Mouse (Mus musculus) embryonic facial prominence, embryonic 14.5 days (tissue): ENCODE data around the gene Cers4. TPM values are rescaled to one million over a fixed set of nuclear protein-coding genes. Genes with fewer than 3 reads are reported as not detected.

Experiments used
- ATAC-seq: fragments of 200-750 bp; cut with Nextera tagmentation; 2 replicates; pipeline ENCODE4 v1.8.0; 2017; ENCODE audit warnings: low read depth, moderate number of reproducible peaks, moderate TSS enrichment
- DNase-seq: peaks from one replicate; pipeline ENCODE4 v3.0.0-alpha.2; 2015; ENCODE audit warnings: low spot score
- H3K27ac ChIP-seq: fragments of 300-500 bp; sonication (generic); replicated peaks from 2 replicates; pipeline ENCODE4 v1.5.1; 2014; ENCODE audit warnings: low read depth, mild to moderate bottlenecking, low read length, moderate library complexity
- H3K27me3 ChIP-seq: fragments of 300-500 bp; sonication (generic); replicated peaks from 2 replicates; pipeline ENCODE4 v1.6.1; 2014; ENCODE audit warnings: low read length; ENCODE audit not compliant: control insufficient read depth, insufficient read depth
- H3K36me3 ChIP-seq: fragments of 300-500 bp; sonication (generic); 2 replicates; pipeline ENCODE4 v1.6.1; 2014; ENCODE audit warnings: low read length, mixed read lengths; ENCODE audit not compliant: control insufficient read depth, insufficient read depth
- H3K4me1 ChIP-seq: fragments of 300-500 bp; sonication (generic); 2 replicates; pipeline ENCODE4 v1.6.1; 2014; ENCODE audit warnings: antibody characterized with exemption, low read length; ENCODE audit not compliant: control insufficient read depth, insufficient read depth
- H3K4me2 ChIP-seq: fragments of 300-500 bp; sonication (generic); 2 replicates; pipeline ENCODE4 v1.6.1; 2014; ENCODE audit warnings: low read depth, mild to moderate bottlenecking, low read length, moderate library complexity, mixed read lengths
- H3K4me3 ChIP-seq: fragments of 300-500 bp; sonication (generic); 2 replicates; pipeline ENCODE4 v1.5.1; 2014; ENCODE audit warnings: low read depth, mild to moderate bottlenecking, low read length
- H3K9ac ChIP-seq: fragments of 300-500 bp; sonication (generic); 2 replicates; pipeline ENCODE4 v1.6.1; 2014; ENCODE audit warnings: low read depth, mild to moderate bottlenecking, low read length, moderate library complexity, mixed read lengths
- H3K9me3 ChIP-seq: fragments of 300-500 bp; sonication (generic); 2 replicates; pipeline ENCODE4 v1.6.1; 2016; ENCODE audit warnings: low read length; ENCODE audit not compliant: control insufficient read depth
- WGBS: fragments of 180-500 bp; shearing (Covaris S2); extraction: QIAGEN DNeasy Blood & Tissue Kit; methylation state at CpG from one replicate; pipeline ENCODE4 v1.1.7; 2014; 5-methylcytosine and 5-hydroxymethylcytosine counted together
- polyA plus RNA-seq: library from polyadenylated mRNA; unstranded; fragments of >200 nt; fragmentation: Nextera tagmentation; extraction: Ambion mirVana; gene quantifications from 2 replicates; pipeline ENCODE4 v1.2.1, GENCODE M21; 2014

The Cers4 gene
- polyA plus RNA-seq, 1 experiment from 2014 or later, result 17.3 TPM

- peak overlapping the region; percentile 45 for H3K4me3 ChIP-seq
- no peaks in the 10 kb centered on the region for H3K9me3 ChIP-seq
- peak overlapping the region; percentile 54 for H3K27ac ChIP-seq
- H3K4me2 ChIP-seq, result peak overlapping the region; percentile 74
- 0 out of 2 replicates have a peak, but pooled peaks cover 5% of the 10 kb centered on the region for H3K4me1 ChIP-seq
- 13% methylated on average over 21 of the region's 21 CpGs for WGBS
- ATAC-seq (peak; percentile 68), DNase-seq (peak; percentile 51)
- H3K36me3 ChIP-seq, result no peaks in the 10 kb centered on the region
- no peaks in the 10 kb centered on the region for H3K27me3 ChIP-seq
- peak overlapping the region; percentile 60 for H3K9ac ChIP-seq
Observed at GRCm38 (mm10) chr8:4493686-4494440, 1.0 kb downstream of the Cers4 start.

GRCm38 (mm10) chr8:4495976-4496375 is 3.1 kb downstream of the Cers4 start:
- WGBS, result 52% methylated on average over 6 of the region's 6 CpGs
- H3K36me3 ChIP-seq, result no peaks in the 10 kb centered on the region
- no peak overlapping the region for H3K27ac ChIP-seq
- H3K4me1 ChIP-seq, result 0 out of 2 replicates have a peak, but pooled peaks cover 5% of the 10 kb centered on the region
- H3K9me3 ChIP-seq, result no peaks in the 10 kb centered on the region
- H3K9ac ChIP-seq, result no peak overlapping the region
- no peak for ATAC-seq
- H3K4me2 ChIP-seq, result no peak overlapping the region
- DNase-seq, result no peak
- H3K4me3 ChIP-seq, result no peak overlapping the region
- no peaks in the 10 kb centered on the region for H3K27me3 ChIP-seq

GRCm38 (mm10) chr8:4497610-4498009 is 4.8 kb downstream of the Cers4 start:
- WGBS, result 96% methylated on average over 1 of the region's 1 CpGs
- Histone ChIP-seq H3K27ac (no peak overlapping the region), H3K4me3 (no peak overlapping the region), H3K9me3 (no peaks in the 10 kb centered on the region), H3K9ac (no peak overlapping the region), H3K27me3 (no peaks in the 10 kb centered on the region), H3K4me2 (no peak overlapping the region), H3K4me1 (0 out of 2 replicates have a peak, but pooled peaks cover 5% of the 10 kb centered on the region), H3K36me3 (no peaks in the 10 kb centered on the region)
- DNase-seq (no peak), ATAC-seq (no peak)

DNA sequence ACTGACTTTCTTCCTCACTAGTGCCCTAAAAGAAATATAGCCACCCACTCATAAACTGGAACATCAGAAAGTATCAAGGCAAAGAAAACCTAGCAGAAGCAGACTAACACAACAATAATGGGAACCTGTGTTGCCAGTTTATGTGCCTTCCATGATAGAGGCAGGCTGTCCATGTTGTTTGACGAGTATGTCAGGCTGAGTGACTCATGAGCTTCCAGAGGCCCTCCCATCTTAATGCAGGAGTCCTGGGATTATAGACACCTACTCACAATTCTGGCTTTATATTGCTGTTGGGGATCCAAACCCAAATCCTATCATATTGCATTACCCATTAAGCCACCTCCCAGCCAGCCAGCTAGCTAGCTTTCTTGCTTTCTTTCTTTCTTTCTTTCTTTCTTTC is 12.5 kb downstream of the Cers4 start:
- no peak overlapping the region for H3K27ac ChIP-seq
- H3K27me3 ChIP-seq, result no peaks in the 10 kb centered on the region
- WGBS, result 75% methylated on average over 1 of the region's 1 CpGs
- H3K4me3 ChIP-seq, result no peak overlapping the region
- no peak overlapping the region for H3K4me2 ChIP-seq
- ATAC-seq, result no peak
- no peak overlapping the region for H3K9ac ChIP-seq
- no peaks in the 10 kb centered on the region for H3K36me3 ChIP-seq
- H3K9me3 ChIP-seq, result no peaks in the 10 kb centered on the region
- DNase-seq, result peak; percentile 35
- H3K4me1 ChIP-seq, result no peaks in the 10 kb centered on the region

DNA sequence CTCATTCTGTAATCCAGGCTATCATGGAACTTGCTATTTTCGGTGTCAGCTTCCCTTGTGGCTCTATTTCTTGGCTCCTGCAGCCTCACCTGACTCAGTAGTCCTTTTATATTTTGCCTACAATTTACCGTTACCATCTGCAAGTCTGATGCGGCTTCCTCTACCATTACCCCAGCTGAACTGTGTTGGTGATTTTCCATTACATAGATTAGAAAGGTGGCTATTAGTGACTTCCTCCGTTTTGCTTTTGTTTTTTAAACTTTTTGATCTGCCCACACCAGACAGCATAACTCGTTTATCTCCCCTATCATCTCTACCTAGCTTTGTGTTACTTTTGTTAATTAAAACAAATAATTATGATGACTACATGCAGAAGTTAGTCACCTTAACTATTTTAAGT is 14.7 kb downstream of the Cers4 start:
- no peak overlapping the region for H3K9ac ChIP-seq
- H3K9me3 ChIP-seq, result no peaks in the 10 kb centered on the region
- no peak for ATAC-seq
- peaks cover 15% of the 10 kb centered on the region for H3K4me1 ChIP-seq
- no peak overlapping the region for H3K27ac ChIP-seq
- no peaks in the 10 kb centered on the region for H3K27me3 ChIP-seq
- no peak for DNase-seq
- H3K36me3 ChIP-seq, result no peaks in the 10 kb centered on the region
- WGBS, result 73% methylated on average over 5 of the region's 5 CpGs
- no peak overlapping the region for H3K4me3 ChIP-seq
- no peak overlapping the region for H3K4me2 ChIP-seq

- DNase-seq, result no peak
- ATAC-seq, result no peak
- no peaks in the 10 kb centered on the region for H3K9me3 ChIP-seq
Observed at GRCm38 (mm10) chr8:4510824-4511223, 18.0 kb downstream of the Cers4 start.

GRCm38 (mm10) chr8:4511429-4512115 is 18.7 kb downstream of the Cers4 start:
- Histone ChIP-seq H3K27me3 (no peaks in the 10 kb centered on the region), H3K36me3 (no peaks in the 10 kb centered on the region), H3K9me3 (no peaks in the 10 kb centered on the region), H3K4me3 (no peak overlapping the region), H3K4me1 (peaks cover 15% of the 10 kb centered on the region), H3K9ac (no peak overlapping the region), H3K27ac (peak overlapping the region; percentile 66), H3K4me2 (no peak overlapping the region)
- 9% methylated on average over 2 of the region's 2 CpGs for WGBS
- DNase-seq (no peak), ATAC-seq (peak; percentile 58; the same call in 1 of the 2 replicates)

More at GRCm38 (mm10) chr8:4510824-4511223, 18.0 kb downstream of the Cers4 start:
- no peaks in the 10 kb centered on the region for H3K27me3 ChIP-seq
- WGBS, result 84% methylated on average over 4 of the region's 4 CpGs
- peak overlapping the region; percentile 66 for H3K27ac ChIP-seq
- H3K4me2 ChIP-seq, result no peak overlapping the region
- no peak overlapping the region for H3K9ac ChIP-seq
- no peak overlapping the region for H3K4me3 ChIP-seq
- peaks cover 15% of the 10 kb centered on the region for H3K4me1 ChIP-seq
- H3K36me3 ChIP-seq, result no peaks in the 10 kb centered on the region

- DNase-seq, result peak; percentile 85
- Histone ChIP-seq H3K27ac (peak overlapping the region; percentile 66), H3K4me3 (no peak overlapping the region), H3K9me3 (no peaks in the 10 kb centered on the region), H3K4me1 (peaks cover 15% of the 10 kb centered on the region), H3K4me2 (no peak overlapping the region), H3K9ac (no peak overlapping the region), H3K36me3 (0 out of 2 replicates have a peak, but pooled peaks cover 2% of the 10 kb centered on the region), H3K27me3 (no peaks in the 10 kb centered on the region)
- 19% methylated on average over 8 of the region's 8 CpGs for WGBS
- ATAC-seq, result peak; percentile 90
Observed at GRCm38 (mm10) chr8:4512116-4512495, 19.3 kb downstream of the Cers4 start.
